Mouse (Mus musculus) heart, embryonic 13.5 days (tissue): ENCODE results near the gene Filip1l. TPM values are rescaled to one million over a fixed set of nuclear protein-coding genes. Genes with fewer than 3 reads are reported as not detected.

ENCODE experiments used
- ATAC-seq: fragments of 200-750 bp; cut with Nextera tagmentation; 2 replicates; pipeline ENCODE4 v1.8.0; 2017; ENCODE audit warnings: moderate TSS enrichment; ENCODE audit not compliant: insufficient number of reproducible peaks, low FRiP score, low TSS enrichment; ENCODE audit errors: extremely low read depth
- H3K27ac ChIP-seq: fragments of 300-500 bp; sonication (generic); replicated peaks from 2 replicates; pipeline ENCODE4 v1.5.1; 2015; ENCODE audit warnings: moderate library complexity, mild to moderate bottlenecking, inconsistent platforms
- H3K27me3 ChIP-seq: fragments of 300-500 bp; sonication (generic); replicated peaks from 2 replicates; pipeline ENCODE4 v1.6.1; 2015; ENCODE audit warnings: mild to moderate bottlenecking, inconsistent platforms
- H3K36me3 ChIP-seq: fragments of 300-500 bp; sonication (generic); 2 replicates; pipeline ENCODE4 v1.6.1; 2015; ENCODE audit warnings: mild to moderate bottlenecking, inconsistent platforms
- H3K4me1 ChIP-seq: fragments of 300-500 bp; sonication (generic); 2 replicates; pipeline ENCODE4 v1.6.1; 2015; ENCODE audit warnings: inconsistent platforms
- H3K4me2 ChIP-seq: fragments of 300-500 bp; sonication (generic); 2 replicates; pipeline ENCODE4 v1.6.1; 2015; ENCODE audit warnings: inconsistent platforms, mild to moderate bottlenecking, moderate library complexity
- H3K4me3 ChIP-seq: fragments of 300-500 bp; sonication (generic); 2 replicates; pipeline ENCODE4 v1.5.1; 2015; ENCODE audit warnings: moderate library complexity, mild to moderate bottlenecking, inconsistent platforms
- H3K9ac ChIP-seq: fragments of 300-500 bp; sonication (generic); 2 replicates; pipeline ENCODE4 v1.6.1; 2015; ENCODE audit warnings: inconsistent platforms, mild to moderate bottlenecking, moderate library complexity
- H3K9me3 ChIP-seq: fragments of 300-500 bp; sonication (generic); 2 replicates; pipeline ENCODE4 v1.6.1; 2016; ENCODE audit warnings: inconsistent platforms
- WGBS: fragments of 180-500 bp; shearing (Covaris S2); methylation state at CpG from one replicate; pipeline ENCODE4 v1.1.7; 2015; ENCODE audit warnings: mixed read lengths; 5-methylcytosine and 5-hydroxymethylcytosine counted together
- polyA plus RNA-seq: library from polyadenylated mRNA; unstranded; fragments of >200 nt; fragmentation: Nextera tagmentation; extraction: Ambion mirVana; gene quantifications from 2 replicates; pipeline ENCODE4 v1.2.1, GENCODE M21; 2015

Filip1l gene
- polyA plus RNA-seq, 1 experiment from 2014 or later, result 19.3 TPM

DNA sequence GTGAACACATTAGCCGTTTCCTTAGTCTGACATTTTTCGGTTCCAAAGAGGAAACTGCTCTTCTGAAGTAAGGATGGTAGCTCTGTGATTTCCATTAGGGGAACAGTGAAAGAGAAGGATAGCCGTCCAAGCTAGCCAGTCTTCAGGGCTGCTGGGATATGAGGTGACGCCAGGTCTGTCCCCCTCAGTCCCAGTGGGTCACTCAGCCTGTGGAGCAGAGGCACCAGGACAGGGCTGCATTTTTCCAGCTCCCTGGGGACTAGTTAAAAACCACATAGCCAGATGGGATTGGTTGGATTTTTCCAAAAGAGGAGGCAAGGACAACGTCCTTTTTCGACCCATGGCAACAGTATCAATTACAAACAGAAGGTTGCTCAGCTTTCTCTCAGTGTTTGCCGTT lies 25.9 kb upstream of the Filip1l start:
- Histone ChIP-seq H3K9ac (no peak overlapping the region), H3K4me3 (no peak overlapping the region), H3K27ac (no peak overlapping the region), H3K4me1 (peaks cover 15% of the 10 kb centered on the region), H3K4me2 (no peak overlapping the region), H3K36me3 (no peaks in the 10 kb centered on the region), H3K9me3 (no peaks in the 10 kb centered on the region), H3K27me3 (no peaks in the 10 kb centered on the region)
- 63% methylated on average over 7 of the region's 7 CpGs for WGBS
- no peak for ATAC-seq

DNA sequence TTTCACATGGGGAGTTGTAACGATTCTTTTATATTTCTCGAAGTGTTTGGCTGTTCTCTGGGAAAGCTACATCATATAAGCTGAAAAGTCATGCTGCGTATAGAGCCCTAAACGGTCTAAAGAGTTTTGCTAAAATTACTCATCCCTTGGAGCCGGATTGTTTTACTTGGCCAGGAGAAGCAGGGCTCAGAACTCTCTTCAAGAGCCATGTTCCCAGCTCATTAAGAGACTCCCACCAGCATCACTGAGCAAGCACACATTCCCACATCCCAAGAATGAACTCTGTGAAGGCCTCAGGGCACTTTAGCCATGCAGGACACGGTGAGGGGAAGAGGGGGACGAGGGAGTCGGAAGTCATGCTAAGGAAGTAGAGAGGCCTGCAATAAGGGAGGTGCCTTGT lies 23.9 kb upstream of the Filip1l start:
- peaks cover 13% of the 10 kb centered on the region for H3K4me1 ChIP-seq
- H3K4me2 ChIP-seq, result no peak overlapping the region
- H3K9me3 ChIP-seq, result no peaks in the 10 kb centered on the region
- 68% methylated on average over 8 of the region's 8 CpGs for WGBS
- H3K27me3 ChIP-seq, result no peaks in the 10 kb centered on the region
- no peaks in the 10 kb centered on the region for H3K36me3 ChIP-seq
- H3K4me3 ChIP-seq, result no peak overlapping the region
- no peak for ATAC-seq
- no peak overlapping the region for H3K9ac ChIP-seq
- H3K27ac ChIP-seq, result peak overlapping the region; percentile 53

DNA sequence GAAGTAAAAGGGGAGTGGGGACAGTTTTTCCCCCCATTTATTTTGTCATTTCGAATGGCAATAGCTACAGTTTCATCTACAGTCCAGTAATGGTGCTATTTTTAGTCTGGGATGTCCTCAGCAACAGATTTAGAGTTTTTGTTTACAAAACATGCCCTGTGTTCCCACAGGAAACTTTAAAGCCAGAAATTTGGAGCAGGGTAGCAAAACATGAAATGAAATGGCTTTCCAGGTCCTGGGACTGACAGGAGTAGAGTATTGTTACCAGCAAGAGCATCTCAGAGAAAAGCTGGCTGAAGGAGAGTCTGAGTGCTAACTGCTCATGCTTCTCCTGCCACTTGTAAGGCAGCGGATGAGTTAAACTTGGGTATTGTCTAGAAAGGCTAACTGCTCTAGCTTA lies 22.8 kb upstream of the Filip1l start:
- Histone ChIP-seq H3K4me1 (peaks cover 11% of the 10 kb centered on the region), H3K9me3 (no peaks in the 10 kb centered on the region), H3K4me3 (no peak overlapping the region), H3K27ac (no peak overlapping the region; the same call in 1 of the 2 replicates), H3K27me3 (no peaks in the 10 kb centered on the region), H3K9ac (no peak overlapping the region), H3K36me3 (no peaks in the 10 kb centered on the region), H3K4me2 (no peak overlapping the region)
- WGBS, result 68% methylated on average over 2 of the region's 2 CpGs
- ATAC-seq, result no peak

DNA sequence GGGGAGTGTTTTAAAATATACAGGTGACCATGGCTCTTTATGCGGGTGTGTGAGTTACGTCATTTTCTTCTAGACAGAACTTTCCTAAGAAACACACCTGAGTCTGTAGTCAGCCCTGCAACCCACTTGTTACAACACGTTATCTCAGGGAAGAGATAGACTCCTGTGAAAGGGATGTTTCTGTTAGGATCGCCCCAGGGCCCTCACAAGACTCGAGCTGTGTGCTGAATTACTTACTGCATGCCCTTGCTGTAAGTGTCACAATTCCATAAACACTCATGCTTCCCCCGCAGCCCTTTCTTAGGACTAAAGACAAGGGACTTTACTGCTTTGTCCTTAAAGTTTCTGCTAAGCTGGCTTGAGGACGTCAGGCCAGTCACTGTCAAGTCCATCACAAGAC lies 20.6 kb upstream of the Filip1l start:
- Histone ChIP-seq H3K4me2 (no peak overlapping the region), H3K9ac (no peak overlapping the region), H3K27ac (no peak overlapping the region), H3K4me1 (peaks cover 11% of the 10 kb centered on the region), H3K27me3 (no peaks in the 10 kb centered on the region), H3K4me3 (no peak overlapping the region), H3K36me3 (no peaks in the 10 kb centered on the region), H3K9me3 (no peaks in the 10 kb centered on the region)
- no peak for ATAC-seq
- 67% methylated on average over 7 of the region's 7 CpGs for WGBS

DNA sequence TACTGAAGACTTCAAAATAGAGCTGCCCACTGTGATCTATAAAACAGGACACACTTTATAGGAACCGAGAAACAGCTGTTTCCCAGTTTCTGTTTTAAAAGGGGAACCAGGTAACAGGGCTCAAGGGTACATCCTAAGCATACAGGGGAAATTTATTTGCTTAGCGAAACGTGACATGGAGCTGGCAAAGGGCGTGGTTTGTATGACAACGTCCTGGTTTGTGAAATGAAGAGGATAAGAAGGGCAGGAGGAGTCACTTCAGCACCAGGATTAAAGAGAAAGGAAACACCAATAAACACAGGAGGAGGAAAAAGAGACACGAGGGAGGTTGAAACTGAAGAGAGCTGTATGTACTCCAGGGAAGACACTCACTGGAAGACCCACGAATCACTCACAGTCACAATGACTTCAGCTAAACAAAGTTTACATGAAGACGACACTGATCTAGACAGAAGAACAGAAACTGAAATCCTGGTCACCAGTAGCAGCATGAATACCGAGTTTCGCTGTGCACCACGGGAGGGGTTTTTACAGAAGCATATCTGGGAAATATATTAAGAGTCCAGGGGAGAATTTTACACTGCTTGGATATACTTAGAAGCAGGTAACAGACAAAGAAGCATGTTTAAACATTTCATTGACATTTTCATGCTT lies 16.0 kb upstream of the Filip1l start:
- Histone ChIP-seq H3K4me1 (peaks cover 16% of the 10 kb centered on the region), H3K9ac (no peak overlapping the region), H3K9me3 (no peaks in the 10 kb centered on the region), H3K4me2 (no peak overlapping the region), H3K36me3 (no peaks in the 10 kb centered on the region), H3K27ac (no peak overlapping the region), H3K27me3 (no peaks in the 10 kb centered on the region), H3K4me3 (no peak overlapping the region)
- ATAC-seq, result no peak
- 65% methylated on average over 11 of the region's 11 CpGs for WGBS

DNA sequence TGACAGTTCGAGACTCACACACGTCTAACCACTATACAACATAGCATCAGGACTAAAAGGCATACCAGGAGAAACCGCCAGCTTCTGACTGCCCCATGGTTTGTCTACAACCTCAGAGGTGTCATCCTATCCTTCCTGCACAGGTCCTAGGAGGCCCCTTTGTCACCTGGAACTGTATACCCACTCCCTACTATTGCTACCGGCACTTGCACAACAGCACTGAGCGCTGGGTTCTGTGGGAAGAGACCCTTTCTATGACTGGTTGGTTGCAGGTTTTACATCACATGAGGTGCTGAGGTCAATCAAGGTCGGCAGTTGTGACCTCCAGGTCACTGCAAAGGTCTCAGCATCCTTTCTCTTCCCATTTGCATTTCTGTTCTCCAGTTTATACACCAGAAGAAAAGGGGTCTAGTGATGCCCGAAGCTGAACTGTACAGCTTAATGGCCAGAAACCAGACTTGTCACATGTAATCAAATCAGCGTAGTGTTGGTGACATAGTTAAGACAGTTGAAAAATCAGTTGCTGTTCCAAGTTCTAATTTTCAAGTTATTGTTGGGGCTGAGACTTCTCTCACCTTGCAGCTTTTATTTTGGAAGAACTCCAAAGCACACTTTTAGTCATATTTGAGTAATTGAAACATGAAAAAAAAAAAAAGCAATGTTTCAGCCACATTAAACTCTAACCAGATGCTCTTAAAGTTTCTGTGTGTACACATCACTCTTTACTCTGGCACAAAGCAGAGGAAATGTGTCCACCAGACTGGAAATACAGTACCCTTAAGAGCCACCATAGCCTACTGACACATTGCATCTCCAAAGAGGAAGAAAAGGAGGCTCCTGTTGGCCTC lies 12.9 kb upstream of the Filip1l start:
- Histone ChIP-seq H3K36me3 (no peaks in the 10 kb centered on the region), H3K9ac (no peak overlapping the region), H3K27me3 (no peaks in the 10 kb centered on the region), H3K4me3 (no peak overlapping the region), H3K4me2 (no peak overlapping the region), H3K27ac (no peak overlapping the region), H3K4me1 (peaks cover 16% of the 10 kb centered on the region), H3K9me3 (no peaks in the 10 kb centered on the region)
- WGBS, result 81% methylated on average over 8 of the region's 8 CpGs
- ATAC-seq, result no peak

DNA sequence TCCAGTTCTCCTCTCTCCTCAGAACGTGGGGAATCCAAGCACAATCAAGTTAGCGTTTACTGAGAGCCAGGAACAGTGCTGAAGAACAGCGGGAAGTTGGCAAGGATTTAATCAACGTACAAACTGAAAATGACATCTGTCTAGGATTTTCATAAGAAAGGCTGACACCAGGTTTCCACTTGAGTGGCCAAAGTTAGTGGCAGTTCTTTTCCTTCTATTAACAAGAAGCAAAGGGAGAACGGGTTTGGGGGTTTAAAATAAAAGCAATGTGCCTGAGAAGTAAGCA lies 12.3 kb upstream of the Filip1l start:
- Histone ChIP-seq H3K36me3 (no peaks in the 10 kb centered on the region), H3K27me3 (no peaks in the 10 kb centered on the region), H3K9ac (no peak overlapping the region), H3K4me1 (peaks cover 16% of the 10 kb centered on the region), H3K4me3 (no peak overlapping the region), H3K9me3 (no peaks in the 10 kb centered on the region), H3K4me2 (no peak overlapping the region), H3K27ac (no peak overlapping the region)
- ATAC-seq, result no peak
- WGBS, result 47% methylated on average over 5 of the region's 5 CpGs

DNA sequence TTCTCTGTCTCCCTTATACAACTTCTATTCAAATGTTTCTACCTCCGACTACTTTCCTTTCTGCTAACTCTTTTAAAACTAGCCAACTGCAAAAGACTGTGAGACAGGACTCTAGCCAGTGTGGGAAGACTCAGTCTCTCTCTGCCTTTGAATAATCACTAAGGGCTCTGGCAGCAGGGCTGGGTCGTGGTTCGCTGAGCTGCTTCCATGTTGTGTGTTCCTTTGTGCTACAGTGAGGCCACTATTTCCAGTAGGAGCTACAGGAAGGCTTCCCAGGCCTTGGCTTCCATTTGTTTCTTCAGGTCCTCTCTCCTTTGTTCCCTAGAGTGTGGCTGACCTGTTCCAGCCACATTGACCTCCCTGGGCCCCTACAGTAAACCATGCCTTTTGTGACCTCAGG lies 6.6 kb upstream of the Filip1l start:
- H3K4me3 ChIP-seq, result no peak overlapping the region
- ATAC-seq, result no peak
- H3K27ac ChIP-seq, result no peak overlapping the region
- H3K4me1 ChIP-seq, result peaks cover 15% of the 10 kb centered on the region
- H3K4me2 ChIP-seq, result no peak overlapping the region
- H3K27me3 ChIP-seq, result no peaks in the 10 kb centered on the region
- no peaks in the 10 kb centered on the region for H3K36me3 ChIP-seq
- H3K9ac ChIP-seq, result no peak overlapping the region
- H3K9me3 ChIP-seq, result no peaks in the 10 kb centered on the region
- 80% methylated on average over 3 of the region's 3 CpGs for WGBS

DNA sequence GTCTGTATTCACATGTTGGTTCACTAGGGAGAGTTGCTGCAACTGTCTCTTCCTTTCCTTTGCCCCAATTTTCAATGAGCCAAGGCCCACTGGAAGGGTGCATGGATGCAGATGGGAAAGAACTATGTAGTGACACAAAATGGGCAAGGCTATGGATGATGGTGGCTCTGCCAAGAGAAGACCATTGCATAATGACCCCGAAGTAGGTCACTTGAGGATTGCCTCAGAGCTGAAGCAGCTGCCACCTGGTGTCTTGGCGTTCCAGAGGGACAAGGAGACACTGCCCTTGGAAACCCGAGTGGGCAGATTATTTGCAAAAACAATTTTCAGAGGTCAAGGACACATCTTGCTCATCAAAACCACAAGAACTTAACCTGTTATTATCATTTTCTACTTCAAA lies 3.9 kb upstream of the Filip1l start:
- H3K27me3 ChIP-seq, result no peaks in the 10 kb centered on the region
- no peak overlapping the region for H3K4me2 ChIP-seq
- H3K4me1 ChIP-seq, result peaks cover 33% of the 10 kb centered on the region
- 69% methylated on average over 3 of the region's 3 CpGs for WGBS
- no peak overlapping the region for H3K27ac ChIP-seq
- no peak overlapping the region for H3K9ac ChIP-seq
- ATAC-seq, result no peak
- no peak overlapping the region for H3K4me3 ChIP-seq
- H3K36me3 ChIP-seq, result no peaks in the 10 kb centered on the region
- no peaks in the 10 kb centered on the region for H3K9me3 ChIP-seq

DNA sequence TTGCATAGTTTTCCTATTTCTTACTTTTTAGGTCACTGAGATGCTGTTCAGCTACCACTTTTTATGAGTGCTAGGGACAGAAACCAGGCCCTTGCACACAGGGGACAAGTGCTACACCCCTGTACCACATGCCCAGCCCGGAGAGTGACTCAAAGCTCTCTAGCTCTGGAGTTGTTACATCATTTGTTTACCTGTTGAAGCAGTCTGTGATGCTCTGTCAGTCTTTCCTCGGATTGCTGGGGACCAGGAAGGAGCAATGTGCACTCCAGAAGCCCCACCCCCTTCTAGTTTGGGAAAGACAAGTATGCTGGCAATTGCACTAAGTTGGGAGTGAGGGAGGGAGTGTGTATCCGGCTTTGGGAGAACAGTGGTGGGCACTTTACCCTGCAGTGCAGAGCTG lies 3.2 kb upstream of the Filip1l start:
- no peak for ATAC-seq
- H3K4me2 ChIP-seq, result no peak overlapping the region
- WGBS, result 34% methylated on average over 3 of the region's 3 CpGs
- no peaks in the 10 kb centered on the region for H3K9me3 ChIP-seq
- no peak overlapping the region for H3K9ac ChIP-seq
- H3K36me3 ChIP-seq, result no peaks in the 10 kb centered on the region
- H3K27me3 ChIP-seq, result no peaks in the 10 kb centered on the region
- H3K4me1 ChIP-seq, result peaks cover 39% of the 10 kb centered on the region
- no peak overlapping the region for H3K4me3 ChIP-seq
- H3K27ac ChIP-seq, result no peak overlapping the region

DNA sequence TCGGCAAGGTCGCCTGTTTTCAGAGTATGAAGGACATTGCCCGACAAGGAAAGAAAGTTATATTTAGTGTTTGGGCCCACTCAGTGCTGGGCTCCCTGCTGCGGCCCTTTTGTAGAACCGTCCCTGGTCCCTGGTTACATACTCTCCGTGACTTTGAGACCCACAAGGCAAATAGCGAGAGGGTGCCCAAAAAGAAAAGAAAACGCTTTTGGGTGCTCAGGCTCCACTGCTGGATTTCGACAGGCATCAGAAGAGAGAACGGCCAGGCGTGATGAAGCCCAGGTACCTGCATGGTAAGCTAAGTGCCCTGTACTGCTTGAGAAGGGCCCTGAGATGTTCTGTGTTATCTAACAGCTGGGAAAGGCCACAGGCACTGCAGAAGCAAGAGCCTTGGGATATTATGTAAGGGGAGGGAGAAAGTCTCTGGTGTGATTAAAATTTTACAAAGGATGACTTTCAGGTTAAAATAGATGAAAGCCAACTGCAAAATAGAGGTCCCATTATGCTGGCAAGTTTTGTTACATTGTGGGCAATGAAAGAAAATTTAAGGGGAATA lies 351 bp downstream of the Filip1l start:
- H3K4me2 ChIP-seq, result peak overlapping the region; percentile 62
- H3K4me1 ChIP-seq, result peaks cover 64% of the 10 kb centered on the region
- 45% methylated on average over 11 of the region's 11 CpGs for WGBS
- ATAC-seq, result peak; percentile 33; the same call in 1 of the 2 replicates
- no peaks in the 10 kb centered on the region for H3K9me3 ChIP-seq
- no peaks in the 10 kb centered on the region for H3K27me3 ChIP-seq
- H3K9ac ChIP-seq, result peak overlapping the region; percentile 73
- peak overlapping the region; percentile 29 for H3K4me3 ChIP-seq
- H3K36me3 ChIP-seq, result no peaks in the 10 kb centered on the region
- peak overlapping the region; percentile 85 for H3K27ac ChIP-seq

DNA sequence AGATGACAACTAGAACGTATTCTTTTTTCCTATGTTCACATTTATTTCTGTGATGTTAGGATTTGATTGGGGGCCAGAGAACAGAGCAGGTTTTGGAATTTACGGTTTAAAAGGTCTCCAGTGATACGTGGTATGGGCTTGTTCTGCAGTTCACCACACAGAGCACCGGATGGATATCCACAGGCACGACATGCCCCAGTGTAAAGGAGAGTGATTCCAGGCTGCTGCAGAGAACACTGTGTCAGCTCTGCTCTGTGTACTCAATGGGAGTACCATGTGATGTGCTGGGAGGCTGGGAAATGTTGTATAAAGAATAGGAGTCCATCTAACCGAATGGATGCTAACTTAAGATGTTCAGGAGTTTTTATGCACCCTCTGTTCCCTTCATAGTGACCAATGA lies 1.0 kb downstream of the Filip1l start:
- Histone ChIP-seq H3K9me3 (no peaks in the 10 kb centered on the region), H3K36me3 (no peaks in the 10 kb centered on the region), H3K4me1 (peaks cover 63% of the 10 kb centered on the region), H3K4me3 (peak overlapping the region; percentile 29), H3K9ac (peak overlapping the region; percentile 73; the same call in 1 of the 2 replicates), H3K27me3 (no peaks in the 10 kb centered on the region), H3K27ac (peak overlapping the region; percentile 85), H3K4me2 (peak overlapping the region; percentile 62)
- 46% methylated on average over 6 of the region's 6 CpGs for WGBS
- ATAC-seq, result no peak
